Mouse (Mus musculus) testis, adult 2 months (tissue): Measurements from ENCODE around the gene Gabpb2.

Experiments
- CTCF ChIP-seq: fragments of 200-500 bp; IDR thresholded peaks from 2 replicates; pipeline ENCODE4 v1.5.1; 2012; ENCODE audit warnings: low read depth, mild to moderate bottlenecking, inconsistent platforms, low read length, moderate library complexity; ENCODE audit not compliant: control insufficient read depth, insufficient read depth, insufficient replicate concordance
- POLR2A ChIP-seq: fragments of 200-500 bp; IDR thresholded peaks from 2 replicates; pipeline ENCODE4 v1.6.1; 2012; ENCODE audit warnings: low read depth, mild to moderate bottlenecking, inconsistent platforms, low read length, moderate library complexity; ENCODE audit not compliant: control insufficient read depth

- no peak for TF ChIP-seq POLR2A
- no peak for TF ChIP-seq CTCF
These were observed 82.2 kb downstream of the Gabpb2 start for GRCm38 (mm10) chr3:95135433-95136052.
